Mouse (Mus musculus) CH12.LX (cell line): Measurements from ENCODE around the gene Ghr. TPM values are rescaled to one million over a fixed set of nuclear protein-coding genes. Genes with fewer than 3 reads are reported as not detected.

ENCODE experiments used
- DNase-seq: peaks from one replicate; pipeline ENCODE4 v3.0.0-alpha.2; 2013; ENCODE audit errors: extremely low read depth
- H3K27ac ChIP-seq: 2 replicates; pipeline ENCODE4 v1.5.1; 2012; ENCODE audit warnings: low read depth, mild to moderate bottlenecking, control low read depth, moderate library complexity; ENCODE audit not compliant: insufficient read depth
- H3K27me3 ChIP-seq: replicated peaks from 2 replicates; pipeline ENCODE3; 2012; ENCODE audit warnings: inconsistent platforms
- H3K36me3 ChIP-seq, 2 experiments: replicated peaks in 1 of 2; 2 replicates each; pipeline versions ENCODE3 to v1.6.1; 2012; ENCODE audit warnings: inconsistent platforms in 1 of 2, low read length in 1 of 2, mild to moderate bottlenecking in 1 of 2, mixed read lengths in 1 of 2, moderate library complexity in 1 of 2; ENCODE audit not compliant: control insufficient read depth in 1 of 2, insufficient read depth in 1 of 2
- H3K4me1 ChIP-seq, 2 experiments: 2 replicates each; pipeline ENCODE4 v1.6.1; 2012; ENCODE audit warnings: inconsistent platforms in 1 of 2, moderate library complexity in 1 of 2; ENCODE audit not compliant: insufficient read depth in 2 of 2, control insufficient read depth in 1 of 2
- H3K4me2 ChIP-seq: 2 replicates; pipeline ENCODE4 v1.6.1; 2012; ENCODE audit warnings: low read depth, mild to moderate bottlenecking, control low read depth; ENCODE audit not compliant: poor library complexity, insufficient read depth, severe bottlenecking
- H3K4me3 ChIP-seq, 3 experiments: fragments of 150-350 bp in 1 of 3; sonication (generic) in 1 of 3; replicated peaks in 1 of 3; 2 replicates each; pipeline versions ENCODE3 to v1.5.1; 2011 to 2012; ENCODE audit warnings: low read depth in 2 of 3, low read length in 2 of 3, mild to moderate bottlenecking in 2 of 3, moderate library complexity in 2 of 3, control low read depth in 1 of 3, improper control_type of control experiment in 1 of 3, inconsistent platforms in 1 of 3, mixed read lengths in 1 of 3; ENCODE audit not compliant: poor library complexity in 1 of 3
- H3K79me2 ChIP-seq: replicated peaks from 2 replicates; pipeline ENCODE4 v1.6.1; 2012; ENCODE audit warnings: mild to moderate bottlenecking, moderate library complexity; ENCODE audit not compliant: control insufficient read depth, poor library complexity, insufficient read depth, severe bottlenecking; ENCODE audit errors: extremely low read depth
- H3K9ac ChIP-seq: 2 replicates; pipeline ENCODE4 v1.6.1; 2012; ENCODE audit warnings: low read depth, mild to moderate bottlenecking, control low read depth, moderate library complexity; ENCODE audit not compliant: insufficient read depth
- H3K9me3 ChIP-seq: replicated peaks from 2 replicates; pipeline ENCODE3; 2012; ENCODE audit warnings: low read length, inconsistent platforms, mixed read lengths
- BHLHE40 ChIP-seq: IDR thresholded peaks from 2 replicates; pipeline ENCODE4 v1.6.1; 2011; ENCODE audit warnings: mild to moderate bottlenecking, low read depth, low read length, improper control_type of control experiment
- CTCF ChIP-seq, 2 experiments: IDR thresholded peaks in 1 of 2; conservative IDR thresholded peaks in 1 of 2; 2 replicates each; pipeline ENCODE4 v1.5.1; 2011 to 2012; ENCODE audit warnings: low read depth in 2 of 2, low read length in 2 of 2, improper control_type of control experiment in 1 of 2, inconsistent platforms in 1 of 2, mild to moderate bottlenecking in 1 of 2, moderate library complexity in 1 of 2
- E2F4 ChIP-seq: IDR thresholded peaks from 2 replicates; pipeline ENCODE4 v1.6.1; 2011; ENCODE audit warnings: low read depth, low read length, improper control_type of control experiment; ENCODE audit not compliant: insufficient replicate concordance
- ELF1 ChIP-seq: IDR thresholded peaks from 2 replicates; pipeline ENCODE4 v1.6.1; 2014; ENCODE audit warnings: low read depth, mild to moderate bottlenecking, inconsistent platforms, low read length, improper control_type of control experiment
- JUN ChIP-seq: IDR thresholded peaks from 2 replicates; pipeline ENCODE4 v1.6.1; 2011; ENCODE audit warnings: low read depth, mild to moderate bottlenecking, low read length, improper control_type of control experiment, moderate library complexity; ENCODE audit not compliant: insufficient read depth
- KAT2A ChIP-seq: IDR thresholded peaks from 2 replicates; pipeline ENCODE4 v1.6.1; 2012; ENCODE audit warnings: low read length, improper control_type of control experiment, inconsistent platforms; ENCODE audit not compliant: insufficient replicate concordance
- MAFK ChIP-seq: IDR thresholded peaks from 2 replicates; pipeline ENCODE4 v1.6.1; 2011; ENCODE audit warnings: low read length, improper control_type of control experiment; ENCODE audit not compliant: insufficient replicate concordance
- MAZ ChIP-seq: IDR thresholded peaks from 2 replicates; pipeline ENCODE4 v1.6.1; 2012; ENCODE audit warnings: low read depth, mild to moderate bottlenecking, inconsistent platforms, low read length, improper control_type of control experiment, moderate library complexity
- MYC ChIP-seq: IDR thresholded peaks from 2 replicates; pipeline ENCODE4 v1.6.1; 2011; ENCODE audit warnings: low read depth, mild to moderate bottlenecking, improper control_type of control experiment, low read length
- PAX5 ChIP-seq: IDR thresholded peaks from 2 replicates; pipeline ENCODE4 v1.6.1; 2012; ENCODE audit warnings: low read length, inconsistent platforms, mixed read lengths
- RAD21 ChIP-seq: IDR thresholded peaks from 2 replicates; pipeline ENCODE4 v1.6.1; 2011; ENCODE audit warnings: low read depth, mild to moderate bottlenecking, low read length, improper control_type of control experiment, moderate library complexity
- SIN3A ChIP-seq: IDR thresholded peaks from 2 replicates; pipeline ENCODE4 v1.6.1; 2012; ENCODE audit warnings: low read length, improper control_type of control experiment, inconsistent platforms
- TBP ChIP-seq: conservative IDR thresholded peaks from 2 replicates; pipeline ENCODE4 v1.6.1; 2011; ENCODE audit warnings: low read depth, low read length, improper control_type of control experiment
- USF2 ChIP-seq: conservative IDR thresholded peaks from 2 replicates; pipeline ENCODE4 v1.6.1; 2011; ENCODE audit warnings: low read depth, low read length, improper control_type of control experiment
- ZKSCAN1 ChIP-seq: IDR thresholded peaks from 2 replicates; pipeline ENCODE4 v1.6.1; 2012; ENCODE audit warnings: low read depth, inconsistent platforms, low read length, improper control_type of control experiment, borderline replicate concordance
- ZNF384 ChIP-seq: IDR thresholded peaks from 2 replicates; pipeline ENCODE4 v1.6.1; 2012; ENCODE audit warnings: low read depth, low read length, improper control_type of control experiment, inconsistent platforms
- dilution Hi-C: fragments of 300-500 bp; cut with MboI; formaldehyde crosslinking; loops from 2 replicates; pipeline ENCODE4 v1.14.3; 2020; ENCODE audit warnings: low sequenced_read_pairs; ENCODE audit not compliant: extremely low pct_unique_long_range_greater_than_20kb, extremely low pct_ligation_motif_present
- in situ Hi-C: fragments of 300-500 bp; cut with MboI; formaldehyde crosslinking; loops from 3 replicates; pipeline ENCODE4 v1.14.3; 2019; ENCODE audit warnings: low sequenced_read_pairs, low pct_ligation_motif_present, low pct_unique_long_range_greater_than_20kb, mixed read lengths
- polyA plus RNA-seq: library from polyadenylated mRNA; unstranded; fragments of >175 nt; gene quantifications from 2 replicates; pipeline ENCODE4 v1.2.1, GENCODE M21; 2012; ENCODE audit warnings: low read depth; ENCODE audit not compliant: insufficient read length
- total RNA-seq, 2 experiments: library from RNA; depleted of rRNA; stranded (reverse); fragments of 300-350 nt in 1 of 2; fragments of >200 nt in 1 of 2; gene quantifications; 2 replicates each; pipeline ENCODE4 v1.2.3; 2012 to 2014

The Ghr gene
- total and polyA plus RNA-seq, 3 experiments = 0.42 to 1.7 (median 0.89) TPM

DNA sequence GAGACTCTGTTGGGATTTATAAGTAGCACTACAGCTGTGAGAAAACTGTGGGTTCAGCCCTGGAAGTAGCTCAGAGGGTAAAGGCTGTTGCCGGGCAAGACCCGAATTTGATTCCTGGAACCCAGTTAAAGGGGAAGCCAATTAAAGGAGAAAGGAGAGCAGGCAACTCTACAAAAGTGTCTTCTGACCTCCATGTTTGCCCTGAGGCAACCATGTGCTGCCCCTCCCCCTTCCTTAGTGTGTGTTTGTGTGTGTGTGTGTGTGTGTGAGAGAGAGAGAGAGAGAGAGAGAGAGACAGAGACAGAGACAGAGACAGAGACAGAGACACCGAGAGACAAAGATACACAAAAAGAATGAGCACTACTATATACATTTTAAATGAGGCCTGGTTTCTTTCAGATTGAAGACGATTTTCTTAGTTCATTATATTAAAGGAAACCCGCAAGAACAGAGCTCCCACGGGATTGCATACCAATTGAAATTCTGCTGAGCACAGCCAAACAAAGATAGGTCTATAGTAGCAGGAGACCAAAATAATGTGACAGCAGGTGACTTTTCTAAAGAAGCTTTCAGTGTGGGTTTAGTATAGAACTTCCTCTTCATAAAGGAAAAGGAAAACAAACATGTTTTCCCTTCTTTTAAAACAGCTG, 313.2 kb downstream of the Ghr start:
- Histone ChIP-seq H3K27ac (no peak overlapping the region), H3K9ac (no peak overlapping the region)
- dilution Hi-C loops = no loop called here

DNA sequence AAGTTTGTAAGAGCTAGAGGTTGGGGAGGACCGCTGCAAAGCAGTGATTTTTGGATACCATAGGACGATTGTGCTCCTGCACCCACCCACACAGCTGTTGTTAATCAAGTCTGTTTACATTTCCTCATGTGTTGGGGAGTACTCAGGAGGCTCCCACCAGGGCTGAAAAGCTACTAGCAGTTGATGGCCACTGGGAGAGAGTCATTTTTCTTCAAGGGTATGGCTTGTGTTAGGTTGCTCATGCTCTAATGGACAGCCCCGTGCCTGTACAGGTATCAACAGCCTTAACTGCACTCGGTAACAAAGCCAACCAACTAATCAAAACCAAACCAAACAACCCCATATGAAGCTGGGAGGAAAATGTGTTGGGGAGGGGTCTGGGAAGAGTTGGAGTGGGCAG, 313.8 kb downstream of the Ghr start:
- dilution Hi-C loops (no loop called here), in situ Hi-C loops (no loop called here)
- DNase-seq = no peak
- Histone ChIP-seq H3K27ac (no peak overlapping the region), H3K36me3 (no peaks in the 10 kb centered on the region), H3K9me3 (no peaks in the 10 kb centered on the region), H3K9ac (no peak overlapping the region), H3K79me2 (no peaks in the 10 kb centered on the region), H3K4me2 (no peak overlapping the region), H3K4me3 (no peak overlapping the region), H3K4me1 (peaks cover 0 to 22% of the 10 kb centered on the region in 2 experiments; a peak in 2 of 4 replicates), H3K27me3 (no peaks in the 10 kb centered on the region)
- TF ChIP-seq SIN3A (no peak), ELF1 (no peak), JUN (no peak), ZKSCAN1 (no peak), TBP (no peak), KAT2A (no peak), USF2 (no peak), MAZ (no peak), PAX5 (no peak), E2F4 (no peak), CTCF (conservative IDR thresholded peaks at IDR 0.05 in 1 of 2, IDR thresholded peaks at IDR 0.05 in 1 of 2; ENCODE audit: low read depth in 2 of 2, low read length in 2 of 2) (no peak), BHLHE40 (no peak)

More for the DNA sequence above, 313.2 kb downstream of the Ghr start:
- no peak overlapping the region for H3K4me2 ChIP-seq
- H3K4me1 ChIP-seq = peaks cover 0 to 22% of the 10 kb centered on the region in 2 experiments; a peak in 2 of 4 replicates
- no peaks in the 10 kb centered on the region for H3K27me3 ChIP-seq
- no peaks in the 10 kb centered on the region for H3K36me3 ChIP-seq
- H3K4me3 ChIP-seq = no peak overlapping the region
- no peak for DNase-seq
- H3K79me2 ChIP-seq = no peaks in the 10 kb centered on the region
- in situ Hi-C loops = no loop called here
- TF ChIP-seq MYC (no peak), KAT2A (no peak), MAFK (0 out of 2 replicates have a peak, but pooled peaks have one; percentile 14), ZNF384 (no peak), RAD21 (no peak)
- H3K9me3 ChIP-seq = no peaks in the 10 kb centered on the region
